Mouse (Mus musculus): ENCODE data around the gene Lcmt2. TPM values are rescaled to one million over a fixed set of nuclear protein-coding genes. Genes with fewer than 3 reads are reported as not detected.
"Not testable (repeated sequence)": the region's sequence is repeated elsewhere in the genome, so short reads cannot be mapped to it uniquely, and the experiment has no call there.

The Lcmt2 gene
- polyA plus RNA-seq, 1 experiment from 2014 or later, result 21.7 TPM

GRCm38 (mm10) chr2:121142415-121142814, 2.0 kb upstream of the Lcmt2 start:
- H3K27me3 ChIP-seq, result no peaks in the 10 kb centered on the region
- H3K4me3 ChIP-seq (replicated peaks), result no peak overlapping the region
- H3K4me1 ChIP-seq, result peaks cover 32% of the 10 kb centered on the region
- no peak overlapping the region for H3K9ac ChIP-seq
- ATAC-seq (ENCODE audit: low FRiP score), result no peak
- no peak overlapping the region for H3K4me2 ChIP-seq
- peaks cover 8% of the 10 kb centered on the region; the same call in 1 of the 2 replicates for H3K9me3 ChIP-seq
- no peak overlapping the region for H3K27ac ChIP-seq
- H3K36me3 ChIP-seq (replicated peaks), result peaks cover 28% of the 10 kb centered on the region
- 72% methylated on average over 2 of the region's 2 CpGs for WGBS

GRCm38 (mm10) chr2:121141216-121142035, 973 bp upstream of the Lcmt2 start:
- no peak for ATAC-seq (ENCODE audit: low FRiP score)
- 72% methylated on average over 16 of the region's 16 CpGs for WGBS
- Histone ChIP-seq H3K4me1 (peaks cover 33% of the 10 kb centered on the region), H3K36me3 (replicated peaks) (peaks cover 26% of the 10 kb centered on the region), H3K4me2 (peak overlapping the region; percentile 69), H3K9me3 (peaks cover 8% of the 10 kb centered on the region; the same call in 1 of the 2 replicates), H3K27me3 (no peaks in the 10 kb centered on the region), H3K4me3 (replicated peaks) (peak overlapping the region; percentile 60), H3K9ac (peak overlapping the region; percentile 80), H3K27ac (peak overlapping the region; percentile 98)

GRCm38 (mm10) chr2:121139266-121140017, 1.0 kb downstream of the Lcmt2 start:
- peak overlapping the region; percentile 98 for H3K27ac ChIP-seq
- no peak for ATAC-seq (ENCODE audit: low FRiP score)
- H3K36me3 ChIP-seq (replicated peaks), result peaks cover 23% of the 10 kb centered on the region
- 56% methylated on average over 29 of the region's 29 CpGs for WGBS
- peaks cover 33% of the 10 kb centered on the region for H3K4me1 ChIP-seq
- H3K9me3 ChIP-seq, result peaks cover 8% of the 10 kb centered on the region; the same call in 1 of the 2 replicates
- peak overlapping the region; percentile 60 for H3K4me3 ChIP-seq (replicated peaks)
- peak overlapping the region; percentile 69 for H3K4me2 ChIP-seq
- H3K9ac ChIP-seq, result peak overlapping the region; percentile 80
- H3K27me3 ChIP-seq, result no peaks in the 10 kb centered on the region

- H3K4me1 ChIP-seq, result peaks cover 33% of the 10 kb centered on the region
- no peak for ATAC-seq (ENCODE audit: low FRiP score)
- WGBS, result 96% methylated on average over 4 of the region's 4 CpGs
Observed at GRCm38 (mm10) chr2:121137371-121137770, 3.1 kb downstream of the Lcmt2 start.

GRCm38 (mm10) chr2:121132822-121133221, 7.6 kb downstream of the Lcmt2 start:
- H3K9me3 ChIP-seq, result no peaks in the 10 kb centered on the region
- H3K36me3 ChIP-seq (replicated peaks), result peaks cover 5% of the 10 kb centered on the region
- H3K9ac ChIP-seq, result no peak overlapping the region
- no peaks in the 10 kb centered on the region for H3K27me3 ChIP-seq
- no peak overlapping the region for H3K4me3 ChIP-seq (replicated peaks)
- WGBS, result 71% methylated on average over 1 of the region's 1 CpGs
- H3K4me1 ChIP-seq, result 0 out of 2 replicates have a peak, but pooled peaks cover 3% of the 10 kb centered on the region
- ATAC-seq (ENCODE audit: low FRiP score), result no peak
- H3K27ac ChIP-seq, result no peak overlapping the region
- no peak overlapping the region for H3K4me2 ChIP-seq

More at GRCm38 (mm10) chr2:121137371-121137770, 3.1 kb downstream of the Lcmt2 start:
- no peak overlapping the region for H3K9ac ChIP-seq
- peaks cover 8% of the 10 kb centered on the region; the same call in 1 of the 2 replicates for H3K9me3 ChIP-seq
- no peak overlapping the region for H3K27ac ChIP-seq
- no peak overlapping the region for H3K4me2 ChIP-seq
- H3K27me3 ChIP-seq, result no peaks in the 10 kb centered on the region
- no peak overlapping the region for H3K4me3 ChIP-seq (replicated peaks)
- H3K36me3 ChIP-seq (replicated peaks), result peaks cover 23% of the 10 kb centered on the region

- ATAC-seq (ENCODE audit: low FRiP score), result no peak
- 73% methylated on average over 9 of the region's 9 CpGs for WGBS
- H3K4me1 ChIP-seq, result no peaks in the 10 kb centered on the region
Observed at GRCm38 (mm10) chr2:121128865-121129620, 11.4 kb downstream of the Lcmt2 start.

GRCm38 (mm10) chr2:121127536-121127935, 12.9 kb downstream of the Lcmt2 start:
- H3K9ac ChIP-seq, result no peak overlapping the region
- no peaks in the 10 kb centered on the region for H3K9me3 ChIP-seq
- no peak for ATAC-seq (ENCODE audit: low FRiP score)
- no peak overlapping the region for H3K4me2 ChIP-seq
- H3K4me1 ChIP-seq, result no peaks in the 10 kb centered on the region
- WGBS, result 78% methylated on average over 1 of the region's 1 CpGs
- no peak overlapping the region for H3K27ac ChIP-seq
- H3K27me3 ChIP-seq, result no peaks in the 10 kb centered on the region
- H3K4me3 ChIP-seq (replicated peaks), result no peak overlapping the region
- H3K36me3 ChIP-seq (replicated peaks), result no peaks in the 10 kb centered on the region

More at GRCm38 (mm10) chr2:121128865-121129620, 11.4 kb downstream of the Lcmt2 start:
- no peaks in the 10 kb centered on the region for H3K9me3 ChIP-seq
- H3K27me3 ChIP-seq, result no peaks in the 10 kb centered on the region
- no peak overlapping the region for H3K4me2 ChIP-seq
- H3K9ac ChIP-seq, result no peak overlapping the region
- H3K36me3 ChIP-seq (replicated peaks), result no peaks in the 10 kb centered on the region
- no peak overlapping the region for H3K4me3 ChIP-seq (replicated peaks)
- H3K27ac ChIP-seq, result no peak overlapping the region

GRCm38 (mm10) chr2:121126302-121126701, 14.2 kb downstream of the Lcmt2 start:
- not testable (repeated sequence) for H3K9ac ChIP-seq; H3K9me3 ChIP-seq; H3K36me3 ChIP-seq (replicated peaks); H3K4me1 ChIP-seq; H3K4me2 ChIP-seq; H3K4me3 ChIP-seq (replicated peaks); H3K27ac ChIP-seq; H3K27me3 ChIP-seq; ATAC-seq (ENCODE audit: low FRiP score)
- 95% methylated on average over 5 of the region's 5 CpGs for WGBS

- H3K9ac ChIP-seq, result no peak overlapping the region
Observed at GRCm38 (mm10) chr2:121119260-121119659, 21.2 kb downstream of the Lcmt2 start.

GRCm38 (mm10) chr2:121115418-121115817, 25.0 kb downstream of the Lcmt2 start:
- Histone ChIP-seq H3K27ac (no peak overlapping the region), H3K36me3 (replicated peaks) (no peaks in the 10 kb centered on the region), H3K4me2 (no peak overlapping the region), H3K4me3 (replicated peaks) (no peak overlapping the region), H3K9ac (no peak overlapping the region), H3K27me3 (no peaks in the 10 kb centered on the region), H3K4me1 (no peaks in the 10 kb centered on the region), H3K9me3 (no peaks in the 10 kb centered on the region)
- 80% methylated on average over 2 of the region's 2 CpGs for WGBS
- no peak for ATAC-seq (ENCODE audit: low FRiP score)

More at GRCm38 (mm10) chr2:121119260-121119659, 21.2 kb downstream of the Lcmt2 start:
- no peak overlapping the region for H3K4me3 ChIP-seq (replicated peaks)
- H3K27ac ChIP-seq, result no peak overlapping the region
- WGBS, result 91% methylated on average over 3 of the region's 3 CpGs
- no peak overlapping the region for H3K4me2 ChIP-seq
- no peaks in the 10 kb centered on the region for H3K4me1 ChIP-seq
- H3K36me3 ChIP-seq (replicated peaks), result no peaks in the 10 kb centered on the region
- H3K9me3 ChIP-seq, result no peaks in the 10 kb centered on the region
- H3K27me3 ChIP-seq, result no peaks in the 10 kb centered on the region
- ATAC-seq (ENCODE audit: low FRiP score), result no peak

- Histone ChIP-seq H3K36me3 (replicated peaks) (no peaks in the 10 kb centered on the region), H3K4me3 (replicated peaks) (no peak within 1 kb of the TSS), H3K27ac (no peak within 1 kb of the TSS), H3K4me1 (no peaks in the 10 kb centered on the region), H3K27me3 (no peaks in the 10 kb centered on the region), H3K4me2 (no peak within 1 kb of the TSS), H3K9me3 (no peaks in the 10 kb centered on the region), H3K9ac (no peak within 1 kb of the TSS)
- 90% methylated on average over 4 of the region's 4 CpGs for WGBS
- no peak for ATAC-seq (ENCODE audit: low FRiP score)
Observed at GRCm38 (mm10) chr2:121109695-121110094, 30.8 kb downstream of the Lcmt2 start, which contains the start of gene Tgm7. Gene Tgm7, minus strand, starts transcription at chr2:121109795.

GRCm38 (mm10) chr2:121105940-121106339, 34.5 kb downstream of the Lcmt2 start:
- H3K27ac ChIP-seq, result no peak overlapping the region
- H3K4me1 ChIP-seq, result no peaks in the 10 kb centered on the region
- H3K27me3 ChIP-seq, result peaks cover 3% of the 10 kb centered on the region; the same call in 1 of the 2 replicates
- no peak overlapping the region for H3K4me3 ChIP-seq (replicated peaks)
- no peak for ATAC-seq (ENCODE audit: low FRiP score)
- H3K4me2 ChIP-seq, result no peak overlapping the region
- H3K9me3 ChIP-seq, result no peaks in the 10 kb centered on the region
- no peak overlapping the region for H3K9ac ChIP-seq
- H3K36me3 ChIP-seq (replicated peaks), result no peaks in the 10 kb centered on the region

All from forebrain, embryonic 12.5 days (tissue).